Mouse (Mus musculus) G1E-ER4 (cell line): ENCODE measurements at regions not wholly inside any gene's neighbourhood (a gene's known extent, or its start where the extent isn't known, plus 50 kb on each side); places are given as distances from the start of the nearest gene placed in this dataset.

Source experiments
- GATA1 ChIP-seq: IDR thresholded peaks from one replicate; pipeline ENCODE4 v1.8.0; 2012; ENCODE audit warnings: low read length, inconsistent platforms

DNA sequence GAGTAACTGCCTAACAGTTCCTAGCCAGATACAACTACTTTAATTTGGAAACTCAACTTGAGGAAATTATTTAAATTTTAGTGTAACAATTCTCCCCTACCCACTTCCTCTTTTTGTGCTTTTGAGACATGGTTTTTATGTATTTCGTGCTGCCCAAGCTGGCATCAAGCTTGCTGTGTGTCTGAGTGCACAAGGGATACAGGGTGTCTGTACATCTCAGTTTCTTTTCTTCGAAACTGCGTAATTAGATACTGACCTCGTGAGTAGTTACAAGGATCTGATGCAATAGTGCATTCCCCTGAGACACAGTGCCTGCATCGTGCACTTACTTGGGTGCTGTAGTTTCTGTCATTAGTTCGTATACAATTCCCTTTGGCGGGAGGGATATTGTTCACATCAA, 192.4 kb downstream of the Ube2e3 start:
- TF ChIP-seq GATA1: no peak

DNA sequence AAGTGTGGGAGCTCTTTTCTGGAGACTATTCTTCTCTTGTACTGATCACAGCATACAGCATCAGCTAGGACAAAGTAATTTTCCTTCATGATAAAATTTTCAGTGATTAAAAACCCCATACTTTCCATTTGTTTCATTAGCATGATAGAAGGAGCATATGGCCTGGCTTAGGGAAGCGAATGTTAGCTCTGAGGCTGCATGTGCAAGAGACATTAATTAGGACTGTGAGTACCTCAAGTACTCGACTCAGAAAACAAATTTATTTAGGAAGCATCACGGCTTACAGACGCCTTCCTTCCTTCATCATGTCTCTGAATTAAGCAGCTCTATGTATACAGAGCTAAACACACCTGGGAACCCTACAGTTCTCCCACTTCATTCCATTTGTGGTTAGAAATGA, 193.6 kb upstream of the Itga4 start:
- no peak for TF ChIP-seq GATA1

DNA sequence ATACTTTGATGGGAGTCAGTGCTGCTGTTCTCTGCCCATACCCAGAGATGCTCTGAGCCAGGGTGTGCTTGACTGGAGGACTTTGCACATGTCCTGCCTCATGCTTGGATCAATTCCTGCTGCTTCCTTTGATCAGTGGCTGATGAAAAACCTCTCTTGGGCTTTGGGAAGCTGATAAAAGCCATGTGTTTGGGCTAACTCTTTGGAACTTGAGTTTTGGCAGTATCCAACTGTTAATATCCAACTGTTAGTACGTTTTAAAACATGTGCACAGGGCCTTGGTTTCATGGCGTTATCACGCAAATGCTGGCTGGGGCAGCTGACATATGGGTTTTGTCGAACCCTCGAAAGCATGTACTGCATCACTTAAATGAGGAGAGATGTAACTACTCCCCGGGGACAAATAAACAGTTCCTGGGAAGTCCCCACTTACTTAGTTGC, 193.0 kb upstream of the Itga4 start:
- TF ChIP-seq GATA1: no peak

DNA sequence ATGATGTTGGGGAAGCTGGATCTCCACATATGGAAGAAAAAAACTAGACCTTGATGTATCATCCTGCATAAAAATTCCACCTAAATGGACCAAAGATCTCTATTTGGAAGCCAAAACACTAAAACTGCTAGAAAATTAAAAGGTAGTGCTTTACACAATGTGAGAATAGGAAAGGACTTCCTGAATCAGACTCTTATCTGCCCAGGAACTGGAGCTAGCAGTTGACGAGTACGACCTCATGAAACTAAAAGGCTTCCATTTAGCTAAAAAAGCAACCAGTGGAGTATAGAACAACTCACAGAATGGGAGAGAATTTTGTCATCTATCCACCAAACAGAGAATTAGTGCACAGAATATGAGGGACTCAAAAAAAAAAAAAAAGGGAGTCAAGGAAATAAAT, 191.6 kb upstream of the Itga4 start:
- no peak for TF ChIP-seq GATA1

DNA sequence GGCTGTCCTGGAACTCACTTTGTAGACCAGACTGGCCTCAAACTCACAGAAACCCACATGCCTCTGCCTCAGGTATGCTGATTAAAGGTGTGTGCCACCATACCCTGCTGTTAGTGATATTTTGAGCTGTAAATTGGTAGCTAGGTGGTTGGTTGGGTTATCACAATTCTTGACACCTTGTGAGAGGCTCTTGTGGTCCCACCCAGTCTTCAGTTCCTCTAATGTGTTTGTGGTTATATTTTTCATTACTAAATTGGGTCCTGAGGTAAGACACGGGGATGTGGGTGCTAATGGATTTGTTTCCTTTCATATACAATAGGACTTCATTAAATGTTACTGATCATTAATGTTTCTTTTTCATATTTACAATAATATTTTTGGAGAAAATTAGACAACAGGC, 189.9 kb upstream of the Itga4 start:
- TF ChIP-seq GATA1: no peak

DNA sequence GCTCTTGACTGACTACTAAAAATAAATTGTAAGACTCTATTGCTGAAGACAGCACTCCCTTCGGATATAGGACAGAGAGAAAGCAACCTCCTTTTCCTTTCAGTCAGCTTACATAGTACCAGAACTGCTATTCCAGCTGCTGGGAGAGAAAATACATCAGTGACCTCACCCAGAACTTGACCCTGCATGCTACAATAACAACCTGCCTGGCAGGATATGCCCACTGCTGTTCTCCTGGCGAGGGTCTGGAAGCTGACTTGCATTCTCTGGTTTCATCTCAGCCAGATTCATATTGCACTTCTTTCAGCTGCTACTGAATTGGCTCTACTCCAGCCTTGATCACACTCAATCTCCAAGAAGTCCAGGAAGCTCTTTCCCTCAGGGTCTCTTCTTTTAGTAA, 179.1 kb upstream of the Itga4 start:
- TF ChIP-seq GATA1: no peak

DNA sequence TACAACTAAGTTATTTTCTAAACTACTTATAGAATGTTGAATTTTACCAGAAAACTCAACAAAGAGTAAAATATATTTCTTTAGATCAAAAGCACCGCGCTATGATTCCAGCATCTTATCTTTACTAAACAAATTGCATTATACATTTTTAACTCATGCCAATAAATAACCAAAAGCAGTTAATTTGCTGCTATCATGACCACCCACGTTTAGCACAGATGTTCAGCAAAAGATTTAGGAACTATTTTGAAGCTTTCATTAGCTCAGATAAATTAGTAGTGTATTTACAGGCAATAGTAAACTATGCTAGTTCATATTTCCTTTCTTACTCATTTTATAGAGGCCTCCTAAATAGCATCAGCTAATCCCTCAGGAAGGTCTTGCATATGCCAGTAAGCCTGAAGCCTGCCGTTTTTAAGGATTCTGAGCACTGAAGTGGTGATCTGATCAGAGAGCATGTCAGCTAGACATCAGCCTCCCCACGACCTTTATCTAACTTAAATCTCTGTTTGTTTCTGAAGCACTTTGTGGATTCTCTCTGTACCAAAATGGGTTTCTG, 176.3 kb upstream of the Itga4 start:
- peak; percentile 73 for TF ChIP-seq GATA1

DNA sequence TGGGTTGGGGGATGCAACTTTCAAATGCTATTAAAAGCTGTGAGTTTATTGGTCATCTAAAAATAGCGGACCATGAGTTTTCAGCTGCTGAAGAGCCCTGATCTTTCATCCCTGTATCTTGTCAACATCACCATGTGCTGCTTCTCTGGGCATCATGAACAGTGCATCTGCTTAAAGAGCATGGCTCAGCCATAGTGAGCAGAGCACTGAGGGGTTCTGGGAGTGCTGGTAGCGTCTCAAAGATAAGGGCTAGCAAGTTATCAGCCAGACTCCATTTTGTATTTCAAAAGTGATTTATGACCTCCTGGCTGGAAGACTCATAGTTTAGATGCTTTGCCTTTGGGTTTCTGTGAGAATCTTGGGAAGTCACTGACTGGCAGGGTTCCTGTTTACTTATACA, 173.5 kb upstream of the Itga4 start:
- no peak for TF ChIP-seq GATA1

DNA sequence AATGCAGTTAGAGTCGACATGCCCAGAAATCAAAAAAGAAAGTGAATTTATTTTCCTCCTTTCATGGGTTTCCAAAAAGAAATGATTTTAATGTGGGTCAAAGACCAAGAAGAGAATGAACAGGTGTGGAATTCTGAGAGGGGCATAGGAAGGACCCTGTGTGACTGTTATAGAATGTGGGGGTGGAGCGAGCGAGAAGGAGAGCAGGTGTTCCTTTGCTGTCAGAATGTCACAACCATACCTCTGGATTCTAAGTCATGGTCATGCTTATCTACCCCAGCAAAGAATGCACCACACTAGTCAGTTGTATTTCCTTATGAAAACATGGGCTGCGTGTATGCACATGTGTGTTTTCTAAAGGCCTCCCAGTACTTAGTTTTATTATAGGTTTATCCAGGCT, 168.9 kb upstream of the Itga4 start:
- no peak for TF ChIP-seq GATA1

DNA sequence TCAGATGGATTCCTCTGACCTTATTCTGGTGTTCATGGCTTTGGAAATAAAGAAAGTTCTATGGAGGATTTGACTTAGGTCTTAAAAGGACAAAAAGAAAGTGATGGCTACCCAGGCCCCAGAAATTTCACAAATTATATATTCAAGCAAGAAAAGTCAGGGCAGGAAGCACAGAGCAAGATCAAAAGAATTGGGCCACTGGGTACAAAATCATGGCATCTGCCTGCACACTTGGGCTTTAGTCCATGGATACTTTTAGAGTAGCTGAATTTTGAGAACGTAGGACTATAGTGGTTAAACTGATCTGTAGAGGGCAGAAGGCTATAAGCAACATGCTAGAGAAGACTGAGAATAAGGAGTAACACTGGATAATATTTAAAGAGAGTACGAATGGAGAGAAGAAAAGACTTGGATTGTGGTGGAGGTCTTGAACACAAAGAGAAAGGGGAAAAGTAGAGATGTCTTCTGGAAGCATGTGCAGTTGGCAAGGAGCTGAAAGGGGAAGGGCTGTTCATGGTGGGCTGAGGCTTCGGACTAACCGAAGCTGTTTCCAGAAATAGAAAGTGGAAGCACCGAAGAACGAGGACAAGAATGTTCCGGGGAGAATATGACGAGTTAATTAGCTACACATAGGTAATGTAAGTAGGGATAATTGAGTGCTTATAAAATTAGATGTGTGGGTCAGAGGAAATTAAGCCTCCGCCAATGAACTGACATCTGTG, 168.2 kb upstream of the Itga4 start:
- no peak for TF ChIP-seq GATA1

DNA sequence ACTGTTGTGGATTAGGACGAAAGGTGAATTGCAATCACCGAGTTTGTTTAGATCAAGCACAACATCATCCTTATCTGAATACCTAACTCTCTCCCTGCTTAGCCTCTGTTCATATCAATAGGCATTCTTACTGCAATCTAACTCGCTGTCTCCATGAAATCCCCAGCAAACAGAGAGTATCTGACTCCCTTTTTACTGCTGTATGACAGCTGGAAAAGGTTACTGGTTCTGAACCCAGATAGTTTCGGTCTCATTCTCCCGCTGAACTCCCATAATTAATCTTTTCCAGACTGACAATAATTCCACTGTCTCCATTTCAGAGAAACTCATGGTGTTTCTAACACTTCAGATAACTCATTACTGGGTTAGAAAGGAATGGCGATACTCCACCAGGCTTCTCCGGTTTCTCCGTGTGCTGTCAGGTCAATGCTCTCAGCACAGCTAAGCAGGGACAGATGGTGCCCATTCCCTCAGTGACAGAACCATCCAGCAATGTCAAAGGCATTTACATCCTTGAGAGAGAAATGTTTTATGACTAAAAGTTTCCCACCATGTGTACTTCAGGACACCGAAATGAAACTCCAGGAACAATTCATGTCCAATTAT, 167.5 kb upstream of the Itga4 start:
- no peak for TF ChIP-seq GATA1

DNA sequence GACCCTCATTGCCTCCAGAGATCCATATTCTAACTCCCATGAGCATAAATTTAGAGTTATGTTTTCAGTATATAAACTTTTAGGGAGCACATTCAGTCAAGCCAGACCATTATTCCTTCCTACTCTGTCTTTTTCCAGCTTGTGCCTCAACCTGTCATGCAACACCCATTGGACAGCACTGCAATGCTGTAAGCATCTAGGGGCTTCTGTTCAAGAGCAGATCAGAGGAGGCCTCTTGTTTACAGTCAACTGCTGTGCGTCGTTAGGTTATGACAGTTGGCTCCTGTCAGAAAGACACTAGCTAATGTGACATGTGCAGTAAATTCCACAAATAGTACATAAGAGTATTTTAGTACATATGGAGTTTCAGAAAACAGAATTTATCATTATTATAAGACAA, 165.0 kb upstream of the Itga4 start:
- TF ChIP-seq GATA1: no peak

DNA sequence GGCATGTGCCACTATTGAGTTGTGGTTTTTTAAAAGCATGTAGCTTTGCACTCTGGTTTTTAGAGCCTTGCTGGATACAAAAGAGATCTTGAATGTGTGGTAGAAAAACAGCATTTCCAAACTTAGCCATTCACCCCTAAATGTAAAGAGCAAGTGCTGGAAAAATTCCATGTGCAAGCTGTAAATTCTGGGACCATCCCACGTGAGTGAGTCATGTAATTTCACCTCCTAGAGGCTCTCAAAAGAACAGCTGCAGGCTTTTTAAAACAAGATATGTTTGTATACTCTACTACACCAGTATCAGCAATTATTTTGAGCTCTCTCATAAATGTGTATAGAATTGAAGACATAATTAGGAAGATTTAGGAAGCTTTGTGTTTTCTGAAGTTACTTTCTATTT, 160.9 kb upstream of the Itga4 start:
- TF ChIP-seq GATA1: no peak

DNA sequence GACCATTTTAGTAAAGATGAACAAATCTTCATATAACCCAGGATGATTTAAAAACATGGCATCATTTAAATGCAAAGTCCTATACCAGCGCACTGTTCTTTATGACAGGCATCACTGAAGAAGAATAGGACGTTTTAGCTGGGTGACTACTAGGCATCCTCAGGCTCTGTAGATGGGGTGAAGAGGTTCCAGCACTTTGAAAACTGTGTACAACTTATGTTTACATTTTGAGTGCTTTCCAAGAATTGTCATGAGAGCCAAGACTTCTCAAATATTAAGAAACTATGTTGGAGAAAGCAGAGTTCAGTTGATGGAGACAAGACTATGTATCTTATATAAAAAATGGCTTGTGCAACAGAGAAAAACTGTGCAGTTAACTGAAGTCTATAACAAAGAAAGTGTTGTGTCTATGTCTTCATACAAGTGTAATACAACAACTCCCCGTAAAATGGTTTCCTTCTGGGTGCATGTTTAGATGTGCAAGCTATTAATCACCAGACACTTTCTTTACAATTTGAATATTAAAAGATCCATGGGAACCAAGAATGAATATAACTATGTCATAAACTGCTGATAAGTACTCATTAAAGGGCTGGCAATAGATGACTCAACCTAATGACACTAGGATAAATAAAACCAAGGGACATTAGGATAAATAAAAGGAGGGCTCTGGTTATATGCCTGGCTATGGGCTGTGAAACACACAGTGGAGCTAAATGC, 158.5 kb upstream of the Itga4 start:
- no peak for TF ChIP-seq GATA1

DNA sequence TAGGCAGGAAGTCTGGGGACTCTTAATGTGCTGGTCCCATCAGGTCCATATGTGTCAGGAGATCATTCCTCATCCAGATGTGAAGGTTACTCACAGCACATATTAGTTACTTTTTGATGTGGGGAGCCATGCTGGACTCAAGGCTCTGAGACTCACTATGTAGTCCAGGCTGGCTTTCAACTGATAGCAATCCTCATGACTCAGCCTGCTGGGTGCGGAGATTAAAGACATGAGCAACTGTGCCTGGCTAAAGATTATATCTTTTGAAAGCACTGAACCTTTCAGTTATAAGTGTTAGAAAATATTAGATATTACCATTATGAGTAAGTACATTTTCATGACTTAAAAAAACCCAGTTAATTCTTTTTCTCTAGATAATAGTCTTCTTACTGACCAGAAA, 155.6 kb upstream of the Itga4 start:
- TF ChIP-seq GATA1: peak; percentile 53

DNA sequence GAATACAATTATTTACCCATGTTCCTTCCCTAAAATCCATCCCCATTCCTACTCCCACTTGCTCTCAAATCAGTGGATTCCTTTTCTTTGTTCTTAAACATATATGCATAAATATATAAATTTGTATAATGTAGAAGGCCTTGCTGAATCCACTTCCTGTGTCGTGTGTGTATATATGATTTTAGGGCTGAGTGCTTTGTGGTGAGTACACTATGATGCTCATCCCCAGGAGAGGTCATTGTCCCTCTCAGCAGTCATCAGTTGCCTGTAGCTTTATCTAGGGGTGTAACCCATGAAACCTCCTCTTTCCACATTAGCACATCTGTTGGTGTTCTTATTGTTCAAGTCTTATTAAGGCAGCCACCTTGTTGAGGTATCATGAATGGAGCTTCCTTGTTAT, 143.6 kb upstream of the Itga4 start:
- TF ChIP-seq GATA1: no peak
